Mouse (Mus musculus) duodenum, adult 2 months (tissue): ENCODE data around the gene Ramp1. TPM values are rescaled to one million over a fixed set of nuclear protein-coding genes. Genes with fewer than 3 reads are reported as not detected.

Experiments
- polyA plus RNA-seq: library from polyadenylated mRNA; depleted of rRNA; stranded (reverse); fragments of >200 nt; gene quantifications from 2 replicates; pipeline ENCODE4 v1.2.3, GENCODE M21; 2012; ENCODE audit warnings: low replicate concordance; rRNA removed

The Ramp1 gene
- 18.5 and 19.7 TPM in 2 replicates for polyA plus RNA-seq

DNA sequence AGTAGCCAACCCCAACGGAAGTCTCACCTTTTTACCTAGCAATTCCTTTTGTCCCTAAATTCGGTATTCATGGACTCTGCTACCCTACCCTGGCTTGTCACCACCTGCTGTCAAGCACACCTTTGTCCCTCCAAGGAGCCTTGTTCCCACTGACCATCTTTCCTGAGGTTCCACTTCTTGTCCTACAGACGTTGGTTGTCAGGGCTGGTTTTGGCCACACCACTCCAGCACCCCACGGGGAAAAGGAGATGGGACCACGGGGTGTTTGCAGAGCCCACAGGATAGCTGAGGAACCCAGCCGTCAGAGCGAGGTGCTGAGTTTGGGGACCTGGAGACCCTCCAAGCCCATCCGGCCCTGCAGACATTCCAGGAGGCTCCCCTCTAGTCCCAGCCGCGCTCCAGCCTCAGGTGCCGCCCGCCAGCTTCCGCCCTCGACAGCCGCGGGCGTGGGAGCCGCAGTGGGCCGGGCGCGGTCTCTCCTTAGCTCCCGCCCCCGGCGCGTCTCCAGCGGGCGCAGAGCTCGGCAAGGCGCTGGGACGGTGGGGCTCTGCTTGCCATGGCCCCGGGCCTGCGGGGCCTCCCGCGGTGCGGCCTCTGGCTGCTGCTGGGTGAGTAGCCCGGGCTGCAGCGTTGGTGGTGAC, at the start of gene Ramp1:
Ramp1 (plus strand) TSS at position 290 of the 641 bp plus-strand sequence.

DNA sequence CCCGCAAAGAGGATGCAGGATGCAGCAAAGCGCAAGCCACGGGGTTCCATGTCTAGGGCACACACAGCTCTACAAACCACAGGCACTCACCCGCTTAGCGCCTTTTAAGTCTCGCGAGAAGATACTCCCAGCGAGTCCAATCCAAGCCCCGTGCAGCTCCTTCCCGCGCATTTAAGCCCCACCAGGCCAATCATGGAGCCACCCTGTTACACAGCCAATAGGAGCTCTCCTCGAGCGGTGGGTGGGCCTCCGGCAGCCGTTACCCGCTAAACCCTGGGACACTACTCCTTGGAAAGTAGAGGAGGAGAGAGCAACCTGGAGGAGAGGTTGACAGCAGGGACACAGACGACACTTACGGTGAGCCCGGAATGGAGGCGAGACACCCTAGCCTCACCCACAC, 34.8 kb upstream of the Ramp1 start, which contains the start of gene Rbm44:
Rbm44 (plus strand) TSS at position 277 of the 400 bp plus-strand sequence.

DNA sequence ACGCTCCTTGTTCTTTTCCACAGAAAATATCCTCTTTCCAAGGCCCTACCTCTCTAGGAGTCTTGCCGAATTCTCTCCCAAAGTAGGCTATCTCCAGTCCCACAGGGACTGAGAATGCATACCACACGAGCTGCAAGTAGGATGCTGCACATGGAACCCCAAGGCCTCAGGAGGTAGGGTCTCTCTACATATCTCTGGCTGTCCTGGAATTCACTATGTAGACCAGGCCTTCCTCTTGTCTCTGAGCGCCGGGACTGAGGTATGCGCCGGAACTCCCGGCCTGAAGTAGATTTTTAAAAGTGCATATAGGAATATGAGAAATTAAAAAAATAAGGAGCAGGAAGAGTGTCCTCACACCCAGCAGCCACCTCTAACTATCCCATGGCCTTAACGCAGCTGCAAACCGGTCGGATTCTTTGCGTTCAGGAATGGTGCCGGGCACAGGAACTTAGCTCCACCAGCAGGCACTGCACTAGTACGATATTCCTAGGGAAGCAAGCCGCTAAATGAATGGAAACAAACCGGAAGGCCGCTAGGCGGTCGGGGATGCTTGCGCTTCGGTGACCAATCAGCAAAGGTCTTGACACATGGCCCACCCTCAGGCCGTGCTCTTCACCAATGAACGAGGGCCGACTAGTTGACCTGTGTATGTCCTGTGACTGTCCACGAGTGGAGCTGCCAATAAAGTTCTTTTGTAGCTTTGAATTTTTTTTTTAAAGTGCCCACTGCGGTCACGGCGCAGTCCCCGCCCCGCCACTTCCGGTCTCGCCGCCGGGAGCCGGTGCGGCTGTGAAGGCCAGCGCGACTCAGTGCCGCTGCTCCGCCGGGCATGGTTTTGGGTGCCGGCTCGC, 70.2 kb downstream of the Ramp1 start, which contains the start of gene Ube2f:
Ube2f (plus strand) TSS at position 741 of the 851 bp plus-strand sequence.

Other genes with a start within 250 kb of the Ramp1 start
- gene Prlh, start 226.7 kb upstream of the Ramp1 start, polyA plus RNA-seq: not detected in 2 replicates
- 15.7 and 37.3 TPM in 2 replicates for gene Rab17, start 210.2 kb upstream of the Ramp1 start, polyA plus RNA-seq
- gene Lrrfip1, start 181.1 kb upstream of the Ramp1 start, polyA plus RNA-seq: 5.8 and 6.2 TPM in 2 replicates
- gene Rbm44, start 34.7 kb upstream of the Ramp1 start, polyA plus RNA-seq: not detected in 2 replicates
- 7.8 and 12.7 TPM in 2 replicates for gene Ube2f, start 70.5 kb downstream of the Ramp1 start, polyA plus RNA-seq
- gene Scly, start 118.5 kb downstream of the Ramp1 start, polyA plus RNA-seq: 29.1 and 30.8 TPM in 2 replicates
- gene Espnl, start 142.3 kb downstream of the Ramp1 start, polyA plus RNA-seq: 0.07 TPM in 1 of 2 replicates, not detected in the other
- gene Klhl30, start 171.2 kb downstream of the Ramp1 start, polyA plus RNA-seq: 1.2 and 2.5 TPM in 2 replicates
- gene Erfe, start 186.6 kb downstream of the Ramp1 start, polyA plus RNA-seq: 6.0 and 10.1 TPM in 2 replicates
- 36.7 and 44.9 TPM in 2 replicates for gene Ilkap, start 219.0 kb downstream of the Ramp1 start, polyA plus RNA-seq
- 89.8 and 91.8 TPM in 2 replicates for gene Hes6, start 234.2 kb downstream of the Ramp1 start, polyA plus RNA-seq